Mouse (Mus musculus) megakaryocyte, adult 5-6 weeks (primary cell): ENCODE results near the gene Gm17783. TPM values are rescaled to one million over a fixed set of nuclear protein-coding genes. Genes with fewer than 3 reads are reported as not detected.
A peak's percentile ranks its signal among the peaks of the same experiment; 100 is the strongest.
"Not testable (repeated sequence)": the region's sequence is repeated elsewhere in the genome, so short reads cannot be mapped to it uniquely, and the experiment has no call there.

Source experiments
- ATAC-seq: 2 replicates; pipeline ENCODE4 v1.8.0; 2016; ENCODE audit warnings: mild to moderate bottlenecking, inconsistent platforms; ENCODE audit not compliant: poor library complexity, severe bottlenecking
- total RNA-seq, 2 experiments: library from RNA; stranded (forward) in 1 of 2; stranded (reverse) in 1 of 2; fragments of 153-499, 151-499 nt in 1 of 2; fragments of 221-1000, 200-1000 nt in 1 of 2; gene quantifications; 2 replicates each; pipeline versions ENCODE4 v1.2.3 to v1.2.4; 2015 to 2017

Gm17783 gene
- total RNA-seq (2015), result not detected in 2 replicates
- total RNA-seq (2017), result not detected in 2 replicates

DNA sequence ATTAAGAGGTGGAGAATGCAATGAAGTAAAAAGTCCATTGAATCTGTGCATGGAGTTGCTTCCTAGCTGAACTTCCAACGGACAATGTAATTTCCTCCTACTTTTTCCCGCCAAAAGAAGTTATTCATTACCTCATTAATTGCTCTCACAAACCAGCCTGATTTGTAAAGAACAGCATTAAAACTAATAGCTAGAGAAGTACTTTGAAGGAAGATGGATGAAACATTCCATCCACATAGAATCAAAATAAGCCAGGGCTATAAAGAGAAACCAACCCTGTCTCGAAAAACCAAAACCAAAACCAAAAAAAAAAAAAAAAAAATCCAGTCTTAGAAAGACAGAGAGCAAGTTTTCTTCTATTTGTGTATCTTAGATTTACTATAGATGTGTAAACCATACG lies at the start of gene Gm17783:
TSS of gene Gm17783 (minus strand) at position 101 of the 400 bp plus-strand sequence.
- ATAC-seq, result no peak

DNA sequence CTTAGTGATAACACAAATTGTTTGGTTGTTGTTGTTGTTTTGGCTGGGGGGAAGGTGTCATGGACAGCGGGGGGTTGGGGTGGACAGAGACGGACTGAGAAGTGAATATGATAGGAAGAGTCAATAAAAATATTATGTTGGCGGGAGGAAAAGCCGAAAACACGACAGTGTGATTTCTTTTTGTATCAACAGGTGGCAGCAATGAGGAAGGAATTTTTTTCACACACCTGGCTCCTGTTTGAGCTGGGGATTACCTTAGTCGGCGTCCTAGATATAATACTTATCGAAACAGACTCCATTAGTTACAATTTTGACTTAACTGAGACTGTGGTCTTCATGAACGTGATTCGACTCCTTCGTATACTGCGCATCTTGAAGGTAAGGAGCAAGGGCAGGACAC lies 48.0 kb upstream of the Gm17783 start:
- ATAC-seq, result no peak

GRCm38 (mm10) chr16:45572307-45572706 lies 40.5 kb upstream of the Gm17783 start:
- no peak for ATAC-seq

- peak; percentile 79 for ATAC-seq
These were observed 29.9 kb upstream of the Gm17783 start for GRCm38 (mm10) chr16:45561747-45562146.

- ATAC-seq, result no peak
These were observed 19.7 kb upstream of the Gm17783 start for GRCm38 (mm10) chr16:45551579-45551978.

DNA sequence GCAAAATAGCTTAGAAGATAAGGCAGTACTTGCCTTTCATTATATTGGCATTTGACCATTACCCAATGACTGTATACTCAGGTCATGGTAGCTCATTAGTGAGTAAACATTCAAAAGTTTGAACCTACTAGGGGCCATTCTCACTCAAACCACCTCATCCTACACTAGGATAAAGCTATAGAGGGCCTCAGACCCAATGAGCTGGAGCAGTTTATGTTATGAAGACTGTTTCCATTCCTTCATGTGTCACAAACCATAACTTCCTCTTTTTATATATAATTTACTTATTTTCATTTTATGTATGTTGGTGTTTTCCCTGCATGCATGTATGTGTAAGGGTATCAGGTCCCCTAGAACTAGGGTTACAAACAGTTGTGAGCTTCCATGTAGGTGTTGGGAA lies 16.1 kb upstream of the Gm17783 start:
- ATAC-seq, result no peak

DNA sequence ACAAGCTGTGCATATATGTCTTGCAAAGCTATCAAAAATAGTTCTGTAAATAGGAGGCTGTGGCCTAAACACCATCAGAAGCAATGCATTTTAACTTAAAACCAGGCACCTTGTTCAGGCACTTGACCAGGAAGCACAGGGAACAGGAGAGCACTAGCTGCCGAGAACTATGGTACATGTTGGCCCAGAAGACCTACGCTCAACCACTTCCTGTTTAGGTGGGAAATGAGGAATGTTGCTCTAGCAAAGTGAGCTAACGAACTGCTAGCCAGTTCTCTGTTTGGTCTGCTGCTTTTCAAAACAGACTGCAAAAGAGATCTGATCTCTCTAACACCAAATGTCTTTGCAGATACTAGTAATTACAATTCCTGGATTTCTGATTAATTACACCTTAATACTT lies 12.5 kb upstream of the Gm17783 start:
- ATAC-seq, result 0 out of 2 replicates have a peak, but pooled peaks have one; percentile 33

- no peak for ATAC-seq
These were observed 10.3 kb upstream of the Gm17783 start for GRCm38 (mm10) chr16:45542108-45542507.

GRCm38 (mm10) chr16:45538342-45538741 lies 6.5 kb upstream of the Gm17783 start:
- ATAC-seq, result not testable (repeated sequence)

DNA sequence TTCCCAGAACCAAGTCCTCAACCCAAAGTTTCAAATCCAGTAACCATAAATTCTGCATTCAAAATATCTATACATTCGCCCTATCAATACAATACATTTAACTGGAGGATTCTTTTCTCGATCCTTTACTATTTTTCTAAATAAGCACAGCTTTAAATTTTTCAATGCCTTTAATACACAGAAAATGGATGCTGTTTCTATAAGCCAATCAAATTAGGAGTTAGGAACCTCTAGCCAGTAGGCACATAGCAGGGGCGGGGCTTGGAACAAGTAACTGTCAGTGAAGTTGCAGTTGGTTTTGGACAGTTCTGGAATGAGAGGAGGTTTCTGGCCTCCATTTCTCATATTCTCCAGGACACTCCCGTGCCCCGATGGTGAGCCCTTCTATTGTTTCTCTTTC lies 3.2 kb upstream of the Gm17783 start, which contains the start of gene Slc9c1:
TSS of gene Slc9c1 (plus strand) at position 301 of the 400 bp plus-strand sequence.
- no peak for ATAC-seq

DNA sequence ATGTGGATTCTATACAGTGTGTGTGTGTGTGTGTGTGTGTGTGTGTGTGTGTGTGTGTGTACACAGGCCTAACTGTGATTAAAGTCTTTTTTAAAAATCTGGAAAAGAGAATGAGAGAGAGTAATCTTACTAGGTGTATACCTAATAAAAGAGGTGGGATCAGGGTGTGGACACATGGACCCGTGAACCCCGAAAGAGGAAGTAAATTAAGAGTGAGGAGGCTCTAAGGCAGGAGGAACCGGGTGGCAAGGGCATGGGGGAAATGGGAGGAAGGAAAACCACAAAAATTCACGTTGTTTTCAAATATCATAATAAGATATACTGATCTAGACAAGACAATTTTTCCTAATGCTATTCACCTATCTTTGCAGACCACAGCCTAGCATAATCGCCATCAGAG lies 6.3 kb downstream of the Gm17783 start:
- ATAC-seq, result peak; percentile 81

GRCm38 (mm10) chr16:45495326-45495725 lies 36.5 kb downstream of the Gm17783 start:
- no peak for ATAC-seq

GRCm38 (mm10) chr16:45492927-45493326 lies 38.9 kb downstream of the Gm17783 start, which contains the start of gene Gm609:
TSS of gene Gm609 (minus strand) at chr16:45492969.
- no peak for ATAC-seq

DNA sequence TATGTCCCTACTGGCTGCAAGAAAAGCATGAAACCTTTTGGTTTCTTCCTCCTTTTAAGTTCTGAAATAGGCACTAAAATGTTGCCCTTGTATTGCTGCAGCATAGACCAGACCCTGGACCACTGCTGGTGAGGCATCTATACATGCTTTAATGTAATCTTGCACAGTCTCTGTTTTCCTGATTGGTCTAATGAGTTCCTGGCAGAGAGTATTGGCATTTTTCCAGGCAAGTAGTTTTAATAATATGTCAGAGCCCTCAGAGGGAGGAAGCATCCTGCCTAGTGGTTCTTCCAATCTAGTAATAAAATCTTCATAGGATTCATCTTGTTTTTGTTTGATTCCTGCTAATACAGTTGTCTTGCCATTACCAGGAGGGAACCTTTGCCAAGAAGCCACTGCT lies 54.9 kb downstream of the Gm17783 start:
- no peak for ATAC-seq

- ATAC-seq, result not testable (repeated sequence)
These were observed 60.0 kb downstream of the Gm17783 start for GRCm38 (mm10) chr16:45471836-45472235.

Other genes starting within 250 kb of the Gm17783 start
- gene Cd200, start 123.0 kb downstream of the Gm17783 start, total RNA-seq (2015), result 0.82 and 3.9 TPM in 2 replicates
- 0.12 and 0.66 TPM in 2 replicates for gene Cd200, start 123.0 kb downstream of the Gm17783 start, total RNA-seq (2017)
- not detected in 2 replicates for gene Gm609, start 39.1 kb downstream of the Gm17783 start, total RNA-seq (2015)
- not detected in 2 replicates for gene Gm609, start 39.1 kb downstream of the Gm17783 start, total RNA-seq (2017)
- not detected in 2 replicates for gene Slc9c1, start 3.3 kb upstream of the Gm17783 start, total RNA-seq (2015)
- gene Slc9c1, start 3.3 kb upstream of the Gm17783 start, total RNA-seq (2017), result not detected in 2 replicates
- not detected in 2 replicates for gene Gcsam, start 78.3 kb upstream of the Gm17783 start, total RNA-seq (2015)
- gene Gcsam, start 78.3 kb upstream of the Gm17783 start, total RNA-seq (2017), result not detected in 2 replicates
- gene BC016579, start 122.0 kb upstream of the Gm17783 start, total RNA-seq (2015), result 0.71 and 0.98 TPM in 2 replicates
- 0.07 TPM in 1 of 2 replicates, not detected in the other for gene BC016579, start 122.0 kb upstream of the Gm17783 start, total RNA-seq (2017)
- not detected in 2 replicates for gene Tmprss7, start 161.6 kb upstream of the Gm17783 start, total RNA-seq (2015)
- gene Tmprss7, start 161.6 kb upstream of the Gm17783 start, total RNA-seq (2017), result 0.04 and 0.11 TPM in 2 replicates
- gene Tagln3, start 192.6 kb upstream of the Gm17783 start, total RNA-seq (2015), result 1.0 TPM in 1 of 2 replicates, not detected in the other
- gene Tagln3, start 192.6 kb upstream of the Gm17783 start, total RNA-seq (2017), result 0.55 TPM in 1 of 2 replicates, not detected in the other
- gene Abhd10, start 210.9 kb upstream of the Gm17783 start, total RNA-seq (2015), result 20.0 and 21.9 TPM in 2 replicates
- 19.6 and 20.3 TPM in 2 replicates for gene Abhd10, start 210.9 kb upstream of the Gm17783 start, total RNA-seq (2017)